Mouse (Mus musculus) forebrain, embryonic 14.5 days (tissue): ENCODE measurements around the gene B3gat3. TPM values are rescaled to one million over a fixed set of nuclear protein-coding genes. Genes with fewer than 3 reads are reported as not detected.

Experiments used
- microRNA-seq: library from miRNA; unstranded; fragments of <30 nt; microRNA quantifications from one replicate; pipeline ENCODE4, GENCODE M21; 2016
- polyA plus RNA-seq: library from polyadenylated mRNA; unstranded; fragments of >200 nt; fragmentation: Nextera tagmentation; extraction: Ambion mirVana; gene quantifications from 2 replicates; pipeline ENCODE4 v1.2.1, GENCODE M21; 2014

The B3gat3 gene
- polyA plus RNA-seq, 1 experiment from 2014 or later, result 53.3 TPM

Small RNA genes within 50 kb of the gene (microRNA-seq; reads per million reads assigned to microRNA genes)
- 0.40 reads per million for gene Mir5136

Other genes starting within 250 kb of the B3gat3 start
- 179 and 200 TPM in 2 replicates for gene Slc3a2, start 197.0 kb upstream of the B3gat3 start, polyA plus RNA-seq
- gene Wdr74, start 184.5 kb upstream of the B3gat3 start, polyA plus RNA-seq, result 109 and 111 TPM in 2 replicates
- 0.77 and 1.1 TPM in 2 replicates for gene 1700092M07Rik, start 179.7 kb upstream of the B3gat3 start, polyA plus RNA-seq
- gene Stx5a, start 179.0 kb upstream of the B3gat3 start, polyA plus RNA-seq, result 104 and 105 TPM in 2 replicates
- gene Nxf1, start 163.3 kb upstream of the B3gat3 start, polyA plus RNA-seq, result 162 and 178 TPM in 2 replicates
- gene Tmem223, start 149.4 kb upstream of the B3gat3 start, polyA plus RNA-seq, result 273 and 345 TPM in 2 replicates
- 30.8 and 41.4 TPM in 2 replicates for gene Tmem179b, start 145.9 kb upstream of the B3gat3 start, polyA plus RNA-seq
- 18.3 and 19.7 TPM in 2 replicates for gene Taf6l, start 134.0 kb upstream of the B3gat3 start, polyA plus RNA-seq
- 171 and 189 TPM in 2 replicates for gene Polr2g, start 121.8 kb upstream of the B3gat3 start, polyA plus RNA-seq
- 9.0 and 9.7 TPM in 2 replicates for gene Zbtb3, start 117.8 kb upstream of the B3gat3 start, polyA plus RNA-seq
- 50.7 and 65.3 TPM in 2 replicates for gene Ttc9c, start 101.0 kb upstream of the B3gat3 start, polyA plus RNA-seq
- gene Hnrnpul2, start 100.4 kb upstream of the B3gat3 start, polyA plus RNA-seq, result 7.2 and 7.4 TPM in 2 replicates
- gene AC129217.1, start 90.6 kb upstream of the B3gat3 start, polyA plus RNA-seq, result not detected in 2 replicates
- gene Bscl2, start 82.9 kb upstream of the B3gat3 start, polyA plus RNA-seq, result 66.0 and 77.8 TPM in 2 replicates
- 346 and 353 TPM in 2 replicates for gene Gng3, start 81.2 kb upstream of the B3gat3 start, polyA plus RNA-seq
- 0.15 and 0.29 TPM in 2 replicates for gene Lrrn4cl, start 69.6 kb upstream of the B3gat3 start, polyA plus RNA-seq
- 173 and 184 TPM in 2 replicates for gene Ubxn1, start 48.9 kb upstream of the B3gat3 start, polyA plus RNA-seq
- gene Uqcc3, start 39.5 kb upstream of the B3gat3 start, polyA plus RNA-seq, result 57.0 and 66.4 TPM in 2 replicates
- gene Lbhd1, start 36.6 kb upstream of the B3gat3 start, polyA plus RNA-seq, result 44.2 and 59.1 TPM in 2 replicates
- gene Gm49403, start 36.4 kb upstream of the B3gat3 start, polyA plus RNA-seq, result not detected in 2 replicates
- 63.7 and 77.6 TPM in 2 replicates for gene 1810009A15Rik, start 31.5 kb upstream of the B3gat3 start, polyA plus RNA-seq
- not detected in 2 replicates for gene Gm49416, start 31.4 kb upstream of the B3gat3 start, polyA plus RNA-seq
- 25.0 and 32.1 TPM in 2 replicates for gene Ints5, start 27.4 kb upstream of the B3gat3 start, polyA plus RNA-seq
- 73.3 and 78.9 TPM in 2 replicates for gene Ganab, start 22.3 kb upstream of the B3gat3 start, polyA plus RNA-seq
- gene Rom1, start 9.0 kb downstream of the B3gat3 start, polyA plus RNA-seq, result 0.93 and 0.99 TPM in 2 replicates
- 4.1 and 5.4 TPM in 2 replicates for gene Eml3, start 9.2 kb downstream of the B3gat3 start, polyA plus RNA-seq
- 57.1 and 57.4 TPM in 2 replicates for gene Mta2, start 21.5 kb downstream of the B3gat3 start, polyA plus RNA-seq
- gene Tut1, start 33.5 kb downstream of the B3gat3 start, polyA plus RNA-seq, result 24.2 and 26.4 TPM in 2 replicates
- 356 and 360 TPM in 2 replicates for gene Eef1g, start 46.7 kb downstream of the B3gat3 start, polyA plus RNA-seq
- 2.6 and 4.5 TPM in 2 replicates for gene Ahnak, start 68.9 kb downstream of the B3gat3 start, polyA plus RNA-seq
- gene Scgb1a1, start 167.6 kb downstream of the B3gat3 start, polyA plus RNA-seq, result not detected in 2 replicates
- gene Asrgl1, start 215.3 kb downstream of the B3gat3 start, polyA plus RNA-seq, result 24.4 and 38.6 TPM in 2 replicates